Mouse (Mus musculus) adrenal gland, postnatal 36 days (tissue): ENCODE measurements at regions not wholly inside any gene's neighbourhood (a gene's known extent, or its start where the extent isn't known, plus 50 kb on each side); places are given as distances from the start of the nearest gene placed in this dataset.

Experiments
- DNase-seq, 2 experiments: peaks; one replicate each; pipeline ENCODE4 v3.0.0; 2021; ENCODE audit warnings: mixed read lengths in 1 of 2

DNA sequence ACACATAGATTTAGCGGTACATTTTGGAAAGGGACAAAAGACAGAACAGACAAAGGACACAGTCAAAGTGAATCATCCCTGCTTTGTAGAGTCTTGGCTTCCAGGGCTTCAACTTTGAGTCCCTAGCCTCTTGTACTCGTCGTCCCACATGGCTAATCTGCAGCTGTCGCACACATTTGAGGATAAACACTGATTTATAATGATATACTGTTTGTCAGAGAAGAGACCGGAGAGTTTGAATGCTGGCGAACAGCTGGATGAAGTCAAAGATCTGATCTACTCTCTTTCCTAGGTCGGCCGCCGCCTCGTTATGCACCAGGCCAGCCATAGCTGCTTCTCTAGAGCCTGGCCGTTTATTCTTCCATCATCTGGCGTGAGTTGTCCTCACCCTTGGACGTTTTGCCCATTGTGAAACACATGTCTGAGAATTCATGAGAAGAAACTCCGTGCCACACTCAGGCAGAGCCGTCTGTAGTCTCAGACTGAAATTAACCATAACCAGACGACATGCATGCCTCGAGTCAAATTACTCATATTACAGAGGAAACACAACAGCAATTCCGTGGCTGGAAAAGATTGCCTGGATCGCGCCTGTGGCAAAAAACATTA is 448.4 kb upstream of the Rgma start:
- DNase-seq: no peak

DNA sequence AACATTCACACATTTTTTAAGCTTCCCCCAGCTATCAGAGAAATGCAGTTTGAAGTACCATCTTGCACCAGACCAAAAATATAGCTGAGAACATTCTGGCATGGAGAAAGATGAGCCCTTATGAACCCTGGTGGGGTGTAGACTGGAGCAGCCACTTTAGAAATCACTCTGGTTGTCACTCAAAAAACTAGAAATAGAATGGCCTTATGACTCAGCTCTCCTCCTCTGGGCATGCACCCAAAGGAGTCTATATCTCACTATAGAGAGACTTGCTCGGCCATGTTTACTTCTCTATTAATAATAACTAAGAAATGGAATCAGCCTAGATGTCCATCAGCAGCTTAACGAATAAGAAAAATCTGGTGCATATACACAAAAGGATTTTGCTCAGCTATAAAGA is 436.5 kb upstream of the Rgma start:
- peak in 1 of 2 experiments; percentile 2 for DNase-seq

DNA sequence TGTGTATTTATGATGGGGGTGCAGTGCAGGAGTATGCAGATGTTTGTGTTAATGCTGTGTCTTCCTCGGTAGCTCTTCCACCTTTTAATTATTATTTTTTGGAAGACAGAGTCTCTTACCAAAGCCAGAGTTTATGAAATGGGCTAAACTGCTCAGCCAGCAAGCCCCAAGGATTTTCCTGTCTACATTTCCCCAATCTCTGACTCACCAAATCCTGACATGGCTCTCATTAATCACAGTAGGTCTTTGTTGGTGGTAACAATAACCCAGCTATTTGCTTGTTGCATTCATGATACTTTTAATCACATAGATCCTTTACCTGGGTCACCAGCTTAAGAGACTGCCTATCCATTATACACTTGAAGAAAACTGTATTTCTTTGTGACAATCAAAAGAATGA is 427.8 kb upstream of the Rgma start:
- DNase-seq: no peak

DNA sequence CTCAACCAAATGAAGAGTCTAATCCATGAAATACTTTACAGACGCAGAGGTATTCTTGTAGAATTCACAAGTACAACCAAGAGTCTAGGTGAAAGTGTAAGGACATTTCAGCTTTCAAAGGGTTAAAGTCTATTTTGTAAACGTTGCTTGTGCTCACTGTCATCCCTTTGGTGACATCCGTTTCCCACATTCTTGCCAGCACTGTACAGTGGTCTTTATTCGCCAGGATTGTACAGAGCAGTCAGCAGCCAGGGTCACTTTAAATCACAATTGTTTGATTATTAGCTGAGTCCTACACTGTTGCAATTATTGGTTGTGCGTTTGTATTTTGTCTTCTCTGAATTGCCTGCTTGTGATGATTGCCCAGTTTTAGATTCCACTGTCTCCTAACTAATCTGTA is 427.3 kb upstream of the Rgma start:
- no peak for DNase-seq

DNA sequence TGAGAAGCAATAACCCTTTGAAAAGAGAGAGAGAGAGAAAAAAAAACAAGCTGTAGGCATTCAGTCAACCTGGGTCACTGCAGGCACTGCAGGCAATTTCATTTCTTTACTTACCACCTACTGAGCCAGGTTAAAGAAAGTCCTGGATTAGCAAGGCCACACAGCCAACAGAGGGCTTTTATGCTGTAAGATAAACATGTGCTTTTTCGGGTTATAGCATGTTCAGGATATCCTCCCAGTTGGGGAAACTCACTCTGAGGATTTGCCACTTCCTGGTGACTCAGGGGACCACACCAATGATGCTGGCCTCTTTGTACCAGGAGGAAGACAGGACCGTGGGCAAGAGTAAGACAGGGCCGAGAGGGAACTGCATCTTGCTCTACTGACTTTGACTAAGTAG is 426.6 kb upstream of the Rgma start:
- no peak for DNase-seq

DNA sequence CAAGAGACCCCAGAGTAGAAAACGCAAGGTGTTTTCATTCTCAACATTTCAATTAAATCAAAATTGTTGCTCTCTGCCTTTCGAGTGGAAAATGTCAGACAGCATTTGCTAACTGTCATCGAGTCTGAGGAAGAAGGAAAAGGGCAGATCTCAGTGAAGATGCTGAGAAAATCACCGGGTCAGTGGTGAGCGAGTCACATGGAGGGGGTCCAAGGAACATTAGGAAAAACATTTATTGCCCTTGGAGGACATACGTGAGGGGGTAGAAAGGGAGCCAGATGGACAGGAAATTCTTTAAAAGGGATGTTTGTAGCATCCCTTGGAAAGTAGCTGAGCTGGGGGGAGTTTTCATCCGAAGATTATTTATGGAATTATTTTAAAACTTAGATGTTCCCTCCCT is 425.4 kb upstream of the Rgma start:
- no peak for DNase-seq

DNA sequence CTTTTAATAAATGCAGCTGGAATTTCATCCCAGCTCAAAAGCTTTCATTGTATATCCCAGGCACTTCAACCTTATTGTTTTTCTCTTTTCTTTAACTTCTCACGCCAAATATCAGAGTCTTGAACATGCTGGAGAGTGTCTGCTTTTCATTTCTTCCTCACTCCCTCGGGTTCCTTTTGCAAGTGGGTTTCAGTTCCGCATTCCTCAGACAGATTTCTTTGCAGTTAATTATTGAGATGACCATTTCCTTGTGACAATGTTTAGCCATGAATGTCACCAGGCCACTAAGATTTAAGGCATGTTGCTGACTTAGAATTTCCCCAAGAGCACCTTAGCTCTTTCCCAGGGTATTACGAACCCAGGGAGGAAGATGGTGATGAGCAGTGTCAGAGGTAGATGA is 417.6 kb upstream of the Rgma start:
- no peak for DNase-seq

DNA sequence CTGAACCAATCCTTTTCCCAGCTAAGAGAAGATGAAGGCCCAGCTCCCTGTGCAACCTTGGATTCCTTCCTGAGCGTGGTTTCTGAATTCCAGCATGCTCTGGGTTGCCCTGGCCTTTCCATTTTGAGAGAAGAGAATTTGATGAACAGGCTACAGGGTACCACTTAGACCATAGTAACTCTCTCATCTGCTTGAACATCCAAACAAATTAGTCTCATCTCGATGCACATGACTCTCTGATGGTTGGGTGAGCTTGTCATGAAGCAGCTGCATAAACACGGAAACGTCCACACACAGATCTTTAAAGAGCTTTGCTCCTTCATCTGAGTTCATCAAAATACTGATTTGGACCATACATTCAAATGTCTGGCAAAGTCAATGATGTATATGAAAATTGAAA is 414.0 kb upstream of the Rgma start:
- no peak for DNase-seq

DNA sequence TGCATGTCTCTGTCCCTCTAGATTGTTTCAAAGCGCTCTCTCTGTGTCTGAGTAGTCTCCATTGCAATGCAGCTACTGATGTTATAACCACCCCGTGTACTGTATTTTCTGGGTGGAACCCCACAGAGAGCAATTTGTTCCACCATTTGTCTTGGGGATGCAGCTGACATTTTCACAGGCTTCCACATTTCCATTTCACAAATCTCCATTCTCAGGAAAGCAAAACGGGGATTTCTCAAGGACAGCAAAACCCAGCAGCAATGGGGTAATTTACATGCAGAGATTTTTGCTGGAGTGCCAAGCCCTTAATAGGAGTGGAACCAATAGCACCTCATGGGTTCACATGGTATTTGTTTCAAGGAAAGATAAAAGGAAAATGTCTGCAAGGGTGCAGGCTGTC is 412.5 kb upstream of the Rgma start:
- no peak for DNase-seq

DNA sequence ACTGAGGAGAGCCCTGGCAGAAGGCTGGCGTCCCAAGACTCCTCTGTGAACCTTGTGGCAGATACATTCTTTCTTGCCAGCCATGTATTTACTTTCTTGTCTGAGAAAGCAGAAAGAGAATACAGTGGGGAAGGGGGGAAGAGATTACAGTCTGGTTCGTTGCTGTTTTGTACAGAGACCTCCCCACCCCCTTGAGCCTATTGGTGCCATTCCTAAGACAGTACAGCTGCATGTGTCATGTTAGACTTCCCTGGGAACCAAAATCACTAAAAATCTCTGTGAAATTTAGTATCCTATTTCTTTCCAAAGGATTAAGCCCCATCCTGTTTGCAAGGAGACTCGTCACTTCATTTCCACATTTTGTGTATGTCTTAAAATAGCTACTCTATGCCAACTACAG is 411.4 kb upstream of the Rgma start:
- no peak for DNase-seq

DNA sequence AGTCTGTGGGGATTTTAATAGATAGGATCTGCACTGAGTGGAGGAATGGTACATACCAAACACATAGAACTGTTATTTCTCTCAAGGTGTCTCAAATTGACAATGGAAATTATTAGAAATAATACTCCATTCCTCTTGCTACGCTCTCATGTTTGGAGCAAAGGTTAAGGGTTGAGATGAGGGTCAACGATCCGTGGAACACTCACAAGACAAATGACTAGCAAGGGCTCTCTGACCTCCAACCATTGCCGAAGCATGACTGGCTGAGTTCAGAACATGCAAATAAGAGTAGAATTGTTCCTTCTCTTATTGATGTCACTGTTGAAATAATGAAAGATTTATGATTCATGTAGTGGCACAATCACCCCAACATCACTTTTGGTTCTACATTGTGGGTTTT is 407.1 kb upstream of the Rgma start:
- no peak for DNase-seq

DNA sequence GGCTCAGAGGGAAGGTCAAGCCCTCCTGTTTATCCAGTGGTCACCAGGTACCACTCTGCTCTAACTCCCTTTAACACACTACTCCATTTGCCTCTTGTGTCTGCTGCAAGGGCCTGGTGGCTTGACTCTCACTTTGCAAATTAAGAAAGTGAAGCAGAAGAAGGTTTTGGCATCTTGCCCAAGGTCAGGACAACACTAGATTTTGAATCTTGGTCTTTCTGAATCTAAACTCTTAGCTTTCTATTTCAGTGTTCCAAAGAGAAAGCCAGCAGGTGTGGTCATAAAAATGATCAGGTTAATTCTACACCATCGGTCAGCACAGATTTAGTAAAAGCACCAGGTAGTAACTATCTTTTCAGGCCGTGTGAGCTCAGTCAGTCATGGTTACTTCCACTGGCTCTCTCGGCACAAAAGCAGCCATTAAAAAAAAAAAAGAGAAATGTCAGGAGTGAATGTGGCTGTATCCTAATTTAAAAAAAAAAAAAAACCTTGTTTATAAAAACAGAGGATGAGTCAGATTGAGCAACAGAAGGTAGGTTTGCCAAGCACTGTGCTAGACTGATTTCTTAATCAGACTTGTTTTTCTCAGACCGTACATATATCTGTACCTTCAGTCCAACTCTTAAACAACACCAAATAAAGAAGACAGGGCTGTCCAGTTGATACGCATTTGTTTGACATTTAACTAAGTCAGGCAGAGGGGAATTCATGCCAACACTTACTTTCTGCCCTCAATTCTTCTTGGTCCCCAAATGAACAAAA is 403.6 kb upstream of the Rgma start:
- DNase-seq: peak in 1 of 2 experiments; percentile 5

DNA sequence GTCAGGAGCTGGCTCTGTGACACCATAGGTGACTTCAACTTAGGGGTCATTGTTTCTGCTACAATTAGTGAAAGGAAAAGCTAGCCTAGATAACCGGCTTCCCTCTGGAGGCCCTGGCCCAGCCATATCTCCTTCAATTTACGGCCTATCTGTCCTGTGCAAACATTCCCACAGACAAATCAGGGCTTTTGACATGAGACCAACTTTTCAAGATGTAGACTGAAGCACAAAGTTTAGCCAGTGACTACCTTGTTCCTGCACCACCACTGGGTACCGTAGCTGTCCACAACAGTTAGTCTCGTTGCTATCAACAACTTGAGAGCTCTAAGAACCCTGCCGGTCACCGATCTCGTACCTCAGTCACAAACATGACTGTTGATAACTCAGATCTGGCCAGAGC is 402.9 kb upstream of the Rgma start:
- DNase-seq: no peak

DNA sequence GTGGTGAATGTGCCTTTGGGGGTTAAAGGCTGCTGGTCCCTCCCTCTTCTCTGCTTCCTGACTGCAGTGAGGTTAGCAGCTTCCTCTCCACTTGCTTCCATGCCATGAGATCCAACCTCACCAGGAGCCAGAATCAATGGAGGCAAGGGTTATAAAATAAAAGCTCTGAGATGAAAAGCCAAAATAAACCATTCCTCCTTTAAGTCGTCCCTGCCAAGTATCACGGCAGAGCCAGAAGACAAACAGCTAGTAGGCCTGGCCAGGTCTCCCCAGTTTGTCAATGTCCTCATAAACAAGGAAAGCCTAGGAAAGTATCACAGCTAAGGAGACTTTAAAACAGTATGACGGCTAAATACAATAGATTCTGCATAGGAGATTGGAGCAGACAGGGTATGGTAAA is 401.5 kb upstream of the Rgma start:
- no peak for DNase-seq

DNA sequence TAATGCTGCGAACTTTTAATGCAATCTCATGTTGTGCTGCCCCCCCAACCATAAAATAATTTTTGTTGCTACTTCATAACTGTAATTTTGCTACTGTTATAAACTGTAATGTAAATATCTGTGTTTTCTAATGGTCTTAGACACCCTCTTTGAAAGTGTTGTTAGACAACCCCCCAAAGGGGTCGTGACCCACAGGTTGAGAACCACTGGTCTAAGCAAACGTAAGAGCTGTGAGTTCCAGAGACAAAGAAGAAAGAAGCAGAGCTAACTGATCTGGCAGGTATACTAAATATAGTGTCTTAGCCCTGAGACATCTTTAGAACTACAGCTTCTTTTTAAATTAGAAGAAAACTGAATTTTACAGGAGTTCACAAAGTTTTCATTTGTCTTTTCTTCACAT is 400.9 kb upstream of the Rgma start:
- DNase-seq: no peak

DNA sequence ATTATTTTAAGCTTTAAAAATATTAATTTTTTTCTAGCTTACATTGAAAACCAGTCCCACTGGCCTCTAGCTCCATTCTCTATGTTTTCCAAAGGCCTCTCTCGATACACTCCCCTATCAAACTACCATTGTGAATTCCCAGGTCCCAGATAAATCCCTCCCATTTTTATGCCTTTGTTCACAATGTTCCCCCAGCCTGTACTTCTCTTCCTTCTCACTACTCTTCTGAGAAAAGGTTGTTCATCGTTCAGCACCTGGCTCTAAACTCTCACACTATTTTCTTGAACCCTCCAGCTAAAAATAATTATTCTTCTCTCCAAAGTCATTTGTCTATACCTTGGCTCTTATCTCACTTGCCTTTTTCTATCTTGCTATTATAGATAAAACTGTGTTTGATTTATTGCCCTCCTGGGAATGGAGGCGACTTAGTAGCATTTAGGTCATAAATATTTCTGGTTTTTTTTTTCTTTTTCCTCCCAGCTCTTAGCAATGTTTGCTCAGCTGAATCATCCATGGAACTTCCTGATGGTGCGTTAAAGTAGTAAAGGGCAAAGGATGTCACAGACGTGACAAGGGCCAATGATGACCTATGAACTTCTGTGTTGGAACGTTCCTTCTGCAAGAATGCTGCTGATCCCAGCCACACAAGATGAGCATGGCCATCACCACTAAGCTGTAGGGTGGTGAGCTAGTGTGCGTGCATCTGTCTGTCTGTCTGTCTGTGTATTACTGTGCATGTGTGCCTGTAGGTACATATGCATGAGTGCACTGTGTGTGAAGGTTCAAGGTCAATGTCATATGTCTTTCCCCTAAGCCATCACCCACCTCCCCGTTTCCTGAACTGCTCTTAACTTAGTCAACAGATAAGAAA is 384.5 kb upstream of the Rgma start:
- DNase-seq: no peak

DNA sequence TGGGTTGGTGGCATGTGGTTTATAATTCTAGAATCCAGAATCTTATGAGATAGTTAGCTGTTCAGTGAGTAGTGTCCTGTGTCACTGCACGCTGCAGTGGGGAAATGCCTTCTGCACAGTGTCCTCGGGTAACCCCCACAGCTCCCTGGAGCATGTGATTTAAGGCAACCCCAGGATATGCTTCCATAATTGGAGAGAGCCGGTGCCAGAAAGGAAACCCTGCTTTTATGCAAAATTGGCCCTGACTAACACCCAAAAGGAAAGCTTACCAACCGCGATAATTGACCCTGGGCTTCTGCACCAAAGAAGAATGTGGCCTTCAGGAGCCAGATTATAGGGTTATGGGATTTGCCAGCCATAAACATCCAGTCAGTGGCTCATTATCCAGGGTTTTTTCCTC is 376.9 kb upstream of the Rgma start:
- peak; percentile 7 to 8 for DNase-seq

DNA sequence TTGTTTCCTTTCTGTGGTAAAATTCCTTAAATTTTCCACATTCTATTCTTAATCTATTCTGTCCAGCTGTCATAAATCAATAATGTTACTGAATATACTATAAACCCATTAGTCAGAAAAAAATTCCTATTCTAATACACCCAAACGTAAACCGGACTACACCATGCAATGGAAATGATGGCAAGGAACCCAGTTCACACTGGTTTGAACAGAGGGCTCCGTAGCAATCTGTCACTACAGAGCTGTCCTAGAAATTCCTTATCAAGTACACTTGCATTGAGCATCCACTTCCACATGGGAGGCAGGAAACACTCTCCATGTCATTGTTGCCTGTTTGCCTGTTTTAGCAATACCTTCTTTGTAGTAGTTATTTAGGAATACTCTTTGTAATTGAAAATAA is 356.2 kb upstream of the Rgma start:
- DNase-seq: no peak

DNA sequence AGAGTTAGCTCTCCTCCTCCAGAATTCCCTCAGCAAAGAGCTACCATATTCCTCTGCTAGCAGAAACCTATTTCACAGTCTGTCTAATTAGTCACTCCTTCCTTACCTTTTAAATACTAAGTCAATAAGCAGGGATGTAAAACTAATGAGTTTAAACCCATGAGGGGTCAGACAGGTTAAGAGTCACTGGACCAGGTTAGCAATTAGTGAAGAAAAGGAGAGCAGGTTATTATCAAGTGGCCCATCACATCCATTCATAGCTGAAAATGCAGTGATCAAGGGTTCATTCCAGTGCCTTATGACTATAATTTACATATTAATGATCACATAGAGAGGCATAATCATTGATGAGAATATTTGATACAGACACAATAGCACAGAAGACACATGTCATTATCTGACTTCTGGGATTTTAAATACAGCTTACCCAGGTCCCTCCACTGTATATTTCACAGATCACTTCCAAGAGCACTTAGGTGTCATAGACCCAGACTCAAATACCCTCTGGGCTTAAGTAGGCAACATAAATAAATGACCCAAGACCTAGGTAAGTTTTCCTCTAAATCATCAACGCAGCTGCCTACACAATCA is 355.4 kb upstream of the Rgma start:
- DNase-seq: no peak

DNA sequence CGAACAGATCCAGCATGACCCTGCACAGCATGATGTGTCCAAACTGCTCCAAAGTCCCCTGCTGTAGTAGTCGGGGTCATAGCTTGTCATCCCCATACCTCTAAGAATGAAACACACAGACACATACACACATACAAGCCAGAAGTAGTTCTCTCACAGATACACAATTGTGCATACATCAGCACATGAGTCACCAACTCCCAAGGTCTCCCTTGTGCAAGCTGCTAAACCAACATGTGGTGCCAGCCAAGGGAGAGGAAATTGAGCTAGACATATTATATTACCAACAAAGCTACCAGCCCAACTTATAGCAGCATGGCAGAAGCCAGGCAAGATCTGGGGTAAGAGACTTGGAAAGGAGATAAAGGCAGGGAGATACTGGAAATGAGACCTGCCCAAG is 353.5 kb upstream of the Rgma start:
- peak; percentile 41 to 62 for DNase-seq

DNA sequence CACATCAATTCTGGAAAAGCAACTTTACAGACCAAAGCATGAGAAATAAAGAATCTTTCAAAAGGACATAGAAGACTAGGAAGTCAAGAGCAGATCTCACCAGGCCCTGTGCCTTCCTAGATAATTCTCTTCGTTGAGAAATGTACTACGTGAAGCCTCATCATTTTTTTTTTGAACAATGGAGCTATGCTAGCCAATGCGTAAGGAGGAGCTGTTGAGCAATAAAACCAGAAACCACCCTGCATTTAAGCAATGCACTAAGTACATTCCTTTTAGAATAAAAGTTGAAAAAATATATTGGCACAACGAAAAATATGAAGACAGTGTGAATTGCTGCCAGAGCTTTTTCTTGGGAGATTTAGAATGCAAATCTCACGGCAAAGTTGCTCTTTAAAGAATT is 349.7 kb upstream of the Rgma start:
- no peak for DNase-seq

DNA sequence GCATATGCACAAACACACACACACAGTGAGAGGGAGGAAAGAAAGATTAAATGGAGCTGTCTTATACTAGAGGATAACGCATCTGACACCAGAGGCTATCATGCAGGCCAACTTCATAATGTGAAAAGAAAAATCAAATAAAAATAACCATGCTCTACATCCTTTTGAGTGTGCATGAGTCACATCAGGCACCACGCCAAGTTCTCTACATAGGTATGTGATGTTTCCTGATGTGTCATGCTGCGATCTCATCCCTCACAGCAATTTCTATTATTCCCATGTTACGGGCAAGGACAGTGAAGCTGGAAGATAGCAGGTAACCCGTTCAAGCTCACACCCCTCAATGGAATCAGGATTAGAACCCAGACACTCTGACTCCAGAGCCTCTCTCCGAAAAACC is 346.4 kb upstream of the Rgma start:
- DNase-seq: peak; percentile 35 to 39

DNA sequence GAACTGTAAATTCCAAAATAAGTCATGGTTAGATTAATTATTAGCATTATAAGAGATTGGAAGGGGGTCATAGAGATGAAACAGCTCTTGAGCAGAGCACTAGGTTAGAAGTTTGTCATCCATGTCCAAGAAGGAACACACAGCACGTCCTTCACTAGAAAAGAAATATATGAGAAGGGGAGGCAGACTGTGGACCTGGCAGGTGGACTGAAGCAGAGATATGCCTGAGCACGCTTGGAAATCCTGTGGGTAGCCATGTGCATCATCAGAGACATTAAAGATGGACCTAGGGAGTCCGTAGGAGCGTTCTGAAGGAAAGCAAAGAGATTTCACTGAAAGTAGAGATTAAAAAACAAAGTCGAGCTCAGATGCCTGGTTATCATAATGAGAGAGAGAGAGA is 343.9 kb upstream of the Rgma start:
- no peak for DNase-seq
